Mouse (Mus musculus) ES-Bruce4 (cell line): ENCODE results near the gene Dnajc27.

Source experiments
- CTCF ChIP-seq: IDR thresholded peaks from one replicate; pipeline ENCODE4 v1.8.1; 2011; ENCODE audit warnings: low read depth, low read length
- POLR2A ChIP-seq: IDR thresholded peaks from one replicate; pipeline ENCODE4 v1.8.1; 2011; ENCODE audit warnings: low read length; ENCODE audit not compliant: insufficient read depth

- TF ChIP-seq POLR2A (no peak), CTCF (no peak)
Measured at GRCm38 (mm10) chr12:4133847-4134212, 51.4 kb downstream of the Dnajc27 start.
